Mouse (Mus musculus) kidney, postnatal 4 days (tissue): Measurements from ENCODE around the gene Gm49366.
"Not testable (repeated sequence)": the region's sequence is repeated elsewhere in the genome, so short reads cannot be mapped to it uniquely, and the experiment has no call there.

Experiments
- DNase-seq, 2 experiments: peaks; one replicate each; pipeline ENCODE4 v3.0.0; 2021; ENCODE audit warnings: mixed read lengths in 2 of 2

Gm49366 gene

DNA sequence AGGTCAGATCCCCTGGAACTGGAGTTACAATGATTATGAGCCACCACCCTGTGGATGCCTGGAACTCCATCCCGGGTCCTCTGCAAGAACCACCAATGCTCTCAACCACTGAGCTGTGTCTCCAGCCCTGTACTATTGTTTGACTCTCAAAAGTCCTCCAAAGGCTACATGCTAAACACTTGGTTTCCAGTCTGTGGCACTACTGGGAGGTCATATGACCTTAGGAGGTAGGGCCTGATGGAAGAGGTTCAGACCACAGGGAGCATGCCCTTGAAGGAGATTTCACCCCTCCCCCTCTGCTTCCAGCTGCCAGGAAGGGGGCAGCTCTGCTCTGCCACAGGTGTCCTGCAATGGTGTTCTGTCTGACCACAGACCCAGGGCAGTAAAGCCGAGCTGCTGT lies 5.4 kb upstream of the Gm49366 start:
- DNase-seq, result not testable (repeated sequence)

- DNase-seq, result no peak
These were observed 4.6 kb upstream of the Gm49366 start for GRCm38 (mm10) chr12:84034108-84034507.

- DNase-seq, result peak; percentile 60 to 77
These were observed 494 bp upstream of the Gm49366 start, which contains the start of gene Acot4 for GRCm38 (mm10) chr12:84038241-84038640. Gene Acot4, plus strand, starts transcription at chr12:84038379.

DNA sequence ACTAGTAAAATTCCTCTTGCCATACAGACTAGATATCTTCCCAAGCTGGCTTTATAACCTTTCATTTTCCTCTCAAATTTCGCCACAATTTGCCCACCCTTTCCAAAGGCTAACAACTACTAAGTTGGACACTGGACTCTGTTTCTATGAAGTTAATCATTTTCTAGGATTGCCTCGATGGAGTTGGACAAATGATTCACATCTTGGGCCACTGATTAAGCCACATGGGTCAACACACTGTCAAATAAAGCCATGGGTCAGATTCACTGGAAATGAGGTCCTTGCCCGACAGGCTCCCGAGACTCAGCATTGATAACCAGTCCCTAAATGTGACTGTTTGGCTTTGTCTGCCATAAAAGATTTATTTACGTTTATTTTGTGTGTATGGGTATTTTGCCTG lies 3.5 kb downstream of the Gm49366 start:
- peak; percentile 23 to 33 for DNase-seq

GRCm38 (mm10) chr12:84044045-84044444 lies 5.3 kb downstream of the Gm49366 start:
- DNase-seq, result no peak

DNA sequence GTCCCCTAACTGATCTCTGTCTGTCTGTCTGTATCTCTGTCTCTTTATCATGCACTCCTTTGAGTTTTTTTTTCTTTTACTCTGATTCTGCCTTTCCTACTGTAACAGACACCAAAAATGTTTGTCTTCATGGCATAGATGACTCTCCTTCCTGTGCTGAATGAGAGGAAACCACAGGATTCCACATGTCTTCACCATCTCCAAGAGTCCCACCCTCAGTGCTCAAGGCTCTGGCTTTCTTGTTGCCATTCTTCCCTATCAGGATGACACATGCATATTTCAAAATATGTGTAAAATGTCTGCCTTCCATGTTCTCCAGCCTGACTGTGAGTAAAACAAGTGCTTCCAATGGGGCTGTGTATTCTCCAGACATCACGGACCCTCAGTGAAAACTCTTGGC lies 8.2 kb downstream of the Gm49366 start:
- no peak for DNase-seq

DNA sequence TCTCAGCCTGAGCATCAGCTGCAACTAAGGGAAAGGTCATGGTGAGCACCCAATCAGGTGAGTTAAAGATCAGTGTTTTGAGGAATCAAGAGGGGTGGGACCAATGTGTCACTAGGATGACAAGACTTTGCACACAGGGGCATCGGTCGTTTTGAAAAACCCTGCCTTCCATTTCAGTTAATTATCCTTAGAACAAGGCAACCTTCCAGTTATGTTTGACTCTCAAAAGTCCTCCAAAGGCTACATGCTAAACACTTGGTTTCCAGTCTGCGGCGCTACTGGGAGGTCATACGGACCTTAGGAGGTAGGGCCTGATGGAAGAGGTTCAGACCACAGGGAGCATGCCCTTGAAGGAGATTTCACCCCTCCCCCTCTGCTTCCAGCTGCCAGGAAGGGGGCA lies 12.0 kb downstream of the Gm49366 start:
- DNase-seq, result not testable (repeated sequence)

DNA sequence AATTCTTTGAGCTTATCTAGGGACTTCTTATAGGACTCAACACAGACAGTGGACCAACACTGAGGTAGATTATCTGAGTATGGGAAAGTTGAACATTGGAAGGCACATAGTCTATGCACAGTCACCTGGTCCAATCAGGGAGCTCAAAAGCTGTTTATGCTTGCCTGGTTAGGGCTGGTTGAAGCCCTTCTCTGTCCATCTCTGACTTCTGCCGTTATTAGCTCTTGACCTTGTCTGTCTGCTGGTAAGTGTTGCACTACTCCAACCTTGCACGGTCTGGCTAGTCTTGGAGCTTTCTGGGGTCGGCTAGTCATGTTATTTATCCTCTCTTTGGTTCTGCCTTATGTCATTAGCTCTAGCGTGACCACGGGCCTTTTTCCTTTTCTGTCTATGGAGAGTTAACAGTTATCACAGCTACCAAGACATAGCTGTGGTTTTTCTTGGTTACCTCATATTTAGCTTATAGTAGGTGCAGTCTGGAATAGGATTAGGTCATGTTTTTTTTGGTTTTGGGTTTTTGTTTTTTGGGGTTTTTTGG lies 13.3 kb downstream of the Gm49366 start, which contains the start of gene Acot3:
Gene Acot3, plus strand, starts transcription at position 208 of the 538 bp plus-strand sequence.
- no peak for DNase-seq

- no peak for DNase-seq
These were observed 13.9 kb downstream of the Gm49366 start for GRCm38 (mm10) chr12:84052609-84053008.

- DNase-seq, result no peak
These were observed 14.4 kb downstream of the Gm49366 start for GRCm38 (mm10) chr12:84053173-84053572.

- peak; percentile 54 to 68 for DNase-seq
These were observed 15.1 kb downstream of the Gm49366 start for GRCm38 (mm10) chr12:84053679-84054391.

- DNase-seq, result no peak
These were observed 22.2 kb downstream of the Gm49366 start for GRCm38 (mm10) chr12:84060946-84061345.

GRCm38 (mm10) chr12:84062336-84062735 lies 23.6 kb downstream of the Gm49366 start:
- no peak for DNase-seq

DNA sequence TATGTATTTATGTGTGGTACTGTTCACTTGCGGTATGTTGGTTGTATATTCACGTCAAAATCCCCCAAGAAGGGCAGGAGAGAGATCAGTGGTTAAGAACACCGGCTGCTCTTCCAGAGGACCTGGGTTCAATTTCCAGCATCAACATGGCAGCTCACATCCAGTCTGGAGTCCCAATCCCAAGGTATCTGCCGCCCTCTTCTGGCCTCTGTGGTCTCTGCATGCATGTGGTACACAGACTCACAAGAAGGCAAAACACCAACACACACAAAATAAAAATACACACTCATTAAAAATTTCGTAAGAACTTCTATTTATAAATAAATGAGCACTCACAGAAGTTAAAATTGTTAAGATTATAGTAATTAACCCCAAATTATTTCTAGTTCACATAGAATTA lies 24.5 kb downstream of the Gm49366 start:
- DNase-seq, result peak; percentile 52 to 54

DNA sequence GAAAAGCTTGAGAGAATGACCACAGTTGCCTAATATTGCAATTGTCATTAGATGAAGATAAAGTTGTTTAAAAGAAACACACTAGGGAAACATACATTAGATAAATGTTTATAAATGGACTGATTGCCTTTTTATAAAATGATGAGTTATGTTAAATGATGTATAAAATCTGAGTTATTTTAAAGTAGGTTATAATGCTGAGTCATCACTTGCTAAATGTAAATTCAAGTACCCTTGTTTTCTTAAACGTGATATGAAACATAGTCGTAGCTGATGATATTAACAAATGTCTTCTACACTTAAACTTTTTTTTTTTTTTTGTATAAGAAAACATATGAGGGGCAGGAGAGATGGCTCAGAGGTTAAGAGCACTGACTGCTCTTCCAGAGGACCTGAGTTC lies 25.1 kb downstream of the Gm49366 start:
- no peak for DNase-seq

- no peak for DNase-seq
These were observed 25.9 kb downstream of the Gm49366 start for GRCm38 (mm10) chr12:84064621-84065020.

GRCm38 (mm10) chr12:84067752-84068151 lies 29.0 kb downstream of the Gm49366 start:
- no peak for DNase-seq

GRCm38 (mm10) chr12:84068296-84068695 lies 29.6 kb downstream of the Gm49366 start:
- DNase-seq, result no peak

DNA sequence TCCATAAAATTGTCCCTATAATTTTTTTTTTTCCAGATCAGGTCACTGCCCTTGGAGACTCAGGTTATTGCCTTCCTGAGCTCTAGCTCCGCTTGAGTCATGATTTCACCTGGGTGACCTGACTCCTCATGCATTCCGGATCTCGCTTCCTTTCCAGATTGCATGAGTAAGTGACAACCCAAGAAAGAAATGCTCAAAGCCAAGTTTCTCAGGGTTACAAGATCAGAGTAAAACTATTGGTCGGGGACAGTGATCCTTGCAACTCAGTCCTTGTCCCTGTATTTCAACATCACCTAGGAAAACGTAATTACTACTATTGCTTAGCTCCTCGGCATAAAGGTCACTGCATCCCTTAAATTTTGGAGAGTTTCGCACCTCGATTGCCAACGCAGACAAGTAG lies 30.3 kb downstream of the Gm49366 start, which contains the start of gene Acot5:
Gene Acot5, plus strand, starts transcription at position 340 of the 400 bp plus-strand sequence.
- no peak for DNase-seq

- peak; percentile 65 to 73 for DNase-seq
These were observed 30.8 kb downstream of the Gm49366 start for GRCm38 (mm10) chr12:84069582-84069981.

DNA sequence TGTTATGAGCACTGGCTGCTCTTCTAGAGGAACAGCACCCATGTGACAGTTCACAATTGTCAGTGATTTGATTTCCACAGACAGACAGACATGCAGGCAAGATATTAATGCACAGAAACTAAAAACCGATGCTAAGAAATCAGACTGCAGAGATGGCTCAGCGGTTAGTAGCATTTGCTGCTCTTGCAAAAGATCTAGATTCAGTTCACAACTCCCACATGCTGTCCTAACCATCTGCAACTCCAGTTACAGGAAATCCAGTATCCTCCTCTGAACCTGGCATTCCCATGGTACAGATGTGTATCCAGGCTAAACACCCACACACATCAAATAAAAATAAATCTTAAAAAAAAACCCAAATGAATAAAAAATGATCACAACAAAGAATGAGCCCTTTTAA lies 33.0 kb downstream of the Gm49366 start:
- DNase-seq, result no peak

GRCm38 (mm10) chr12:84077371-84077990 lies 38.7 kb downstream of the Gm49366 start:
- no peak for DNase-seq

GRCm38 (mm10) chr12:84083842-84084241 lies 45.1 kb downstream of the Gm49366 start:
- no peak for DNase-seq

- DNase-seq, result no peak
These were observed 45.8 kb downstream of the Gm49366 start for GRCm38 (mm10) chr12:84084581-84084980.
